Mouse (Mus musculus) brain, embryonic 18.5 days (tissue): ENCODE results near the gene Saa2.

Experiments
- DNase-seq: peaks from one replicate; pipeline ENCODE4 v3.0.0-alpha.2; 2012; ENCODE audit warnings: low read depth, low spot score

The Saa2 gene

DNA sequence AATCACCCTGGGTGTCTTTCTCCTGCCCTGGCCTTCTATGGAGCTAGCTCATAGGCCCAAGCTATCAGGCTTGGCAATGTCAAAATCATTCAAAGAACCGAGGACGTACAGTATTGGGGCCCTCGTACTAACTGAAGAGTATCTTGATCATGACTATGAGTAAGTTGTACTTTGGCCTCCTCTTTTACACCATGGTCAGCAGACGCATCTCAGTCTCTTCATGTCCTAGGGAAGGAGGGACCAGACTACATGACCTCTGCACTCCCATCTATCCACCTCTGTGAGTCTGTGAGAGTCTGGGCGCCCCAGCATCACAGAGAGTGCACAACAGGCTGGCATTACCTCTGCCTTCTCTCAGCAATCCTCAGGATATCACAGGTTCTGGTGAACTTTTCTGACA lies 11.0 kb downstream of the Saa2 start:
- DNase-seq = no peak

- DNase-seq = no peak
Measured at GRCm38 (mm10) chr7:46764672-46765071, 13.1 kb downstream of the Saa2 start.

DNA sequence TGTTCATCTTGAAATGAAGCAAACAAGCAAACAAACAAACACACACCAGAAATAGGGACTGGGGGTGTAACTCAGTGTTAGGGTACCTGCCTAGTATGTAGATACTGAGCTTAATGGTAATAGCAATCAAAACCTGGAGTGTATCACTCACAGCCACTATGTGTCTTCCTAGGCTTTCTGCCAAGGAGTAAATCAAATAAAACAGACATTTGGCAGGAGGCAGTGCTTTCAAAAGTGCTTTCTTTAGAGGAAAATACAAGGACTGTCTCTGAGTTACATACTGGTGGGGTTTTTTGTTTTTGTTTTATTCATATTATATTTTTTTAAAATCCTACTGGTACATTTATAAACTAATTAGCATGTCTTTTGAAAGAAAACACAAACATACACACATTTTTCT lies 15.8 kb downstream of the Saa2 start:
- no peak for DNase-seq

DNA sequence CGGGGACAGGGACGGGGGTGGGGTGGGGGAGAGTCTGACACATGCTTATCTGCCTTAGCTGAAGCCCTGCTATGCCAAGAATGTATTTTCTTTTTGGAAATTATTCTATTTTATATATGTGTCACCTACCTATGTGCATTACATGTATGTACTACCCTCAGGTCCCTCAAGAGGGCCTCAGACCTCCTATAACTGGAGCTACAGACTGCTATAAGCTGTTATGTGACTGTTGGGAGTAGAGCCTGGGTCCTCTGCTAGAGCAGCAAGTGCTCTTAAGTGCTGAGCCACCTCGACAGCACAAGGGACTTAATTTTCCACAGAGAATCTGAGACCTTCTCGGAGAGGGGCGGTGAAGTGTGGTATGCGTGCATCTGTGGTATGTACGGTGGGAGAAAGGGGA lies 16.9 kb downstream of the Saa2 start:
- DNase-seq = no peak

DNA sequence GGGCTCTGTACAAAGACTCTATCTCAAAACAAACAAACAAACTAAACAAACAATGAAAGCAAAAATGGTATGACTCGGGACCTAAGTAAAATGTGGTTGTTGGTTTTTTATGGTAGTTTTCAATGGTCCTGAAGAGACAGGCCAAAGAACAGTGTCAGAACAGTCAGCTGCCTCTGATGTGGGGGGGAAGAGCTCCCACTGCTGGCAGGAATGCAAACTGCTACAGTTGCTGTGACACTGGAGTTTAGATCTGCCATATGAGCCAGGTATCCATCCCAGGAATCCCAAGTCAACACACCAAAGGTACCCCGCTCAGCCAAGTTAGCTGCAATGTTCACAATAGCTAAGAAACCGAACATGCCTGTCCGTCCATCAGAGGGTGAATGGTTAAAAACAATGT lies 19.1 kb downstream of the Saa2 start:
- peak; percentile 14 for DNase-seq

GRCm38 (mm10) chr7:46789177-46789849 lies 37.7 kb downstream of the Saa2 start:
- no peak for DNase-seq

DNA sequence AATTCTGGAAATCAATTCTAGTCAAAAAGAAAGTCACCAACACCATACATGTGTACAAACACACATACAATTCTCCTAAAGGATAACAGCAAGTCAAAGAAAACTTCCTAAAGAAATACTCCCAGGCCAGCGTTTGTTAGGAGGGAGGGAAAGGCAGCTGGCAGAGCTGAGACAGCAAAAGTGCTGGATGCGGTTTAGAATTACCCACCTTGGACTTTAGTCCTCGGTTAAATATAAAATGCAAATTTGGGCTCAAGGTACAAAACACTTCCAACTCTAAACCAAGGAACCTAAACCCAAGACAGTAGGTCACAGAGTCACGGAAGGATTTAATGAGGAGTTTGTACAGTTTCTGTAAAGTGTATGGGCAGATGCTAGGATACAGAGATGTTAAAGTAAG lies 42.3 kb downstream of the Saa2 start:
- DNase-seq = no peak

DNA sequence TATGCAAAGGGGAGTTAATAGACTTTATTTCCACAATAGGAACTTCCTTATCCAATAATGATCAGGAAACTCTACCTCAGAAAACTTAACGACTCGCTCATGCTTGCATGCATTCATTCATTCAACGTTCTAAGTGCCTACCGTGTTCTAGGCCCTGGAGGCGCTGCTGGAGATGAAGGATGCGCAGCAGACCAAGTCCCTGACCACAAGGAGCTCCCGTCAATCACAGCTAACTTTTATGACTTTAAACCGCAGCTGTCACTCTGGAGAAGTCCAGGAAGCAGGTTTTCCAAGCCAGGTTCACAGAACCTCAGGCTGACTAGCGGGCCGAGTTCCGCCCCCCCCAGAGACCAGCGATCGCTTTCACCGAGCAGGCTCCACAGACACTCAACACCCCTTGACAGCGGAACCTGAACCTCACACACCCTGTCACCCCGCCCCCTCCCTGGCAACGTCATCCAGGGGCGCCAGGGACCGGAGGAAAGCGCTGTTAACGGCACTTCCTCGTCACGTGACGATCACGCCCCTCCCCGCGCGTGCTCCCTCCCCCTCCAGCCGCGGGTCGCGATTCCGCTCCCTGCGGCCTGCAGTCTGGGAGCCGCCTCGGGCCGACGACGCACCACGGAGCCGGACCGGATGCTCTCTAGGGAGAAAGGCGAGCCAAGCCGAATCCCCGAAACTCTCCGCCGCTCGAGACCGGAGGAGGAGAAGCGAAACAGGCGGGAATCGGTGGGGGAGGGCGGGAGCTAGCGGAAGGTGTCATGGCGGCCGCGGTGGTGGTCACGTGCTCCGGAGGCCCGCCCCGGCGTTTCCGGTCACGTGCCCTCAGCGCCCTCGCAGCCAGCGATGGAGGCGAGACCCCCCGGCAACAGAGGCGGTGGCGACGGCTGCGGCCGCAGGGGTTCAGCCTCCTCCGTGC lies 44.0 kb downstream of the Saa2 start, which contains the start of the genes Hps5 and Gtf2h1:
Hps5 (minus strand) TSS at position 778 of the 919 bp plus-strand sequence.
Gtf2h1 (plus strand) TSS at position 817 of the 919 bp plus-strand sequence.
- DNase-seq = peak; percentile 93

DNA sequence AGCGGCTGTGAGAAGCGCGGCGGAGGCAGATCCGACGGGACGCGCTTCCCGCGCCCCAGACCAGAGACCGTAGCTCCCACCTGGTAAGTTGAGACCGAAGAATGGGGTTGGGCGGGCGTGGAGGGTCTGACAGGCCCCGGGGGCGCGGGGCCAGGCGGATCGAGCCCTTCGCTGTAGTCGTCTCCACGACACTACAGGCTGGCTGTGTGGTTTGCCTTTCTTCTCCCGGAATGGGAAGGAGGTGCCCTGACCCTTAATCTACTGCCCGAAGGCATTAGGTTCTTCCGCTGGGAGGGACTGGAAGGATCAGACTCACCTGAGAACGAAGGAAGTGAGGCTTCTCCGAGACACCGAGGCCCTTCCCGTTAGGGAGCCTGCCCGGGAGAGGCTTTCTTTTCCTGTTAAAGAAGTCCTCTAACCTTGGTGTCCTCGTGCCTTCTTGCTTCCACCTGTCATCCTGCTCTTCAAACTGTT lies 44.7 kb downstream of the Saa2 start:
- no peak for DNase-seq

GRCm38 (mm10) chr7:46796779-46797178 lies 45.2 kb downstream of the Saa2 start:
- DNase-seq = no peak
